ENCODE assay signal across 8 mouse cellular contexts in genomic region chr6:82774321-82774764, GRCm38 (mm10). TPM values are rescaled to one million over a fixed set of nuclear protein-coding genes. Genes with fewer than 3 reads are reported as not detected.
DNase-seq lines count a peak whose midpoint lies in the region; ATAC-seq and TF ChIP-seq lines count a peak whose summit lies in the region.

Gene Hk2, minus strand, starts transcription at chr6:82774454.

- TF ChIP-seq CTCF in kidney, adult 2 months (conservative IDR thresholded peaks at IDR 0.05; ENCODE audit: insufficient read depth, insufficient read length, low read depth, low read length): no peak
- no peak for TF ChIP-seq CTCF in small intestine, adult 2 months (IDR thresholded peaks at IDR 0.05; ENCODE audit: extremely low read depth, insufficient read length, insufficient replicate concordance, low read depth, low read length)

- no peaks in the 10 kb centered on the region for H3K9me3 ChIP-seq in embryonic facial prominence, embryonic 13.5 days
- no peaks in the 10 kb centered on the region for H3K9me3 ChIP-seq in limb, embryonic 11.5 days (ENCODE audit: control insufficient read depth, low read length)
- no peaks in the 10 kb centered on the region for H3K9me3 ChIP-seq in midbrain, embryonic 13.5 days

- H3K36me3 ChIP-seq in embryonic facial prominence, embryonic 13.5 days: no peaks in the 10 kb centered on the region
- H3K36me3 ChIP-seq in kidney, adult 2 months (ENCODE audit: control insufficient read depth, insufficient read depth, low read length): no peaks in the 10 kb centered on the region
- no peaks in the 10 kb centered on the region for H3K36me3 ChIP-seq in limb, embryonic 11.5 days (ENCODE audit: control insufficient read depth, insufficient read depth, low read length)
- no peaks in the 10 kb centered on the region for H3K36me3 ChIP-seq in midbrain, embryonic 13.5 days
- no peaks in the 10 kb centered on the region for H3K36me3 ChIP-seq in small intestine, adult 2 months (ENCODE audit: control insufficient read depth, insufficient read depth, low read length)

- under 1% methylated on average over 39 of the region's 39 CpGs for WGBS in embryonic facial prominence, embryonic 13.5 days
- under 1% methylated on average over 39 of the region's 39 CpGs for WGBS in kidney, adult 2 months
- WGBS in limb, embryonic 11.5 days: under 1% methylated on average over 39 of the region's 39 CpGs
- under 1% methylated on average over 39 of the region's 39 CpGs for WGBS in midbrain, embryonic 13.5 days
- under 1% methylated on average over 39 of the region's 39 CpGs for WGBS in small intestine, adult 2 months

- H3K27ac ChIP-seq in embryonic facial prominence, embryonic 13.5 days: peak within 1 kb of the TSS; percentile 71
- H3K27ac ChIP-seq in kidney, adult 2 months (ENCODE audit: insufficient read depth, low read depth, low read length): no peak within 1 kb of the TSS
- peak within 1 kb of the TSS; percentile 52; the same call in 1 of the 2 replicates for H3K27ac ChIP-seq in limb, embryonic 11.5 days (replicated peaks; ENCODE audit: low read depth, low read length)
- H3K27ac ChIP-seq in midbrain, embryonic 13.5 days: peak within 1 kb of the TSS; percentile 6; the same call in 1 of the 2 replicates
- H3K27ac ChIP-seq in small intestine, adult 2 months (ENCODE audit: insufficient read depth, low read depth, low read length): peak within 1 kb of the TSS; percentile 61

- peak within 1 kb of the TSS; percentile 66 for H3K4me3 ChIP-seq in embryonic facial prominence, embryonic 13.5 days
- peak within 1 kb of the TSS; percentile 27 for H3K4me3 ChIP-seq in kidney, adult 2 months (ENCODE audit: insufficient read depth, low read depth, low read length)
- peak within 1 kb of the TSS; percentile 68 for H3K4me3 ChIP-seq in limb, embryonic 11.5 days (ENCODE audit: low read depth, low read length)
- H3K4me3 ChIP-seq in midbrain, embryonic 13.5 days (replicated peaks): peak within 1 kb of the TSS; percentile 49
- H3K4me3 ChIP-seq in small intestine, adult 2 months (ENCODE audit: low read depth, low read length): peak within 1 kb of the TSS; percentile 86

- ATAC-seq in embryonic facial prominence, embryonic 13.5 days (ENCODE audit: insufficient number of reproducible peaks, insufficient read depth, low FRiP score, low TSS enrichment, low read depth): peak; percentile 93
- ATAC-seq in limb, embryonic 11.5 days (ENCODE audit: insufficient number of reproducible peaks, low FRiP score, low TSS enrichment, low read depth): peak; percentile 96
- ATAC-seq in midbrain, embryonic 13.5 days: peak; percentile 97

- H3K4me2 ChIP-seq in embryonic facial prominence, embryonic 13.5 days: peak within 1 kb of the TSS; percentile 91
- H3K4me2 ChIP-seq in limb, embryonic 11.5 days (ENCODE audit: low read depth, severe bottlenecking): peak within 1 kb of the TSS; percentile 95
- H3K4me2 ChIP-seq in midbrain, embryonic 13.5 days (replicated peaks): peak within 1 kb of the TSS; percentile 99

- H3K4me1 ChIP-seq in embryonic facial prominence, embryonic 13.5 days: peaks cover 22% of the 10 kb centered on the region
- H3K4me1 ChIP-seq in kidney, adult 2 months (ENCODE audit: control insufficient read depth, insufficient read depth, low read length): 0 out of 2 replicates have a peak, but pooled peaks cover 6% of the 10 kb centered on the region
- 0 out of 2 replicates have a peak, but pooled peaks cover 2% of the 10 kb centered on the region for H3K4me1 ChIP-seq in limb, embryonic 11.5 days (ENCODE audit: control insufficient read depth, insufficient read depth, low read length)
- H3K4me1 ChIP-seq in midbrain, embryonic 13.5 days (replicated peaks): peaks cover 25% of the 10 kb centered on the region
- peaks cover 14% of the 10 kb centered on the region for H3K4me1 ChIP-seq in small intestine, adult 2 months (ENCODE audit: control insufficient read depth, insufficient read depth, insufficient read length, low read length)

- 0 out of 2 replicates have a peak, but pooled peaks cover 8% of the 10 kb centered on the region for H3K27me3 ChIP-seq in embryonic facial prominence, embryonic 13.5 days
- H3K27me3 ChIP-seq in kidney, adult 2 months (replicated peaks; ENCODE audit: control insufficient read depth, insufficient read depth, low read length): 0 out of 2 replicates have a peak, but pooled peaks cover 2% of the 10 kb centered on the region
- H3K27me3 ChIP-seq in limb, embryonic 11.5 days (ENCODE audit: control insufficient read depth, insufficient read depth, low read length): no peaks in the 10 kb centered on the region
- H3K27me3 ChIP-seq in midbrain, embryonic 13.5 days: peaks cover 15% of the 10 kb centered on the region
- no peaks in the 10 kb centered on the region for H3K27me3 ChIP-seq in small intestine, adult 2 months (ENCODE audit: control insufficient read depth, insufficient read depth, low read length)

- peak; percentile 97 for DNase-seq in 3134 (ENCODE audit: extremely low read depth, insufficient read length, low spot score)
- peak; percentile 90 for DNase-seq in adrenal gland, postnatal 25 days
- DNase-seq in heart, adult 18-20 months: peak; percentile 89 to 94
- DNase-seq in kidney, adult 2 months: peak; percentile 80
- DNase-seq in limb, embryonic 11.5 days (ENCODE audit: low spot score): peak; percentile 90

- peak within 1 kb of the TSS; percentile 75 for H3K9ac ChIP-seq in embryonic facial prominence, embryonic 13.5 days
- peak within 1 kb of the TSS; percentile 70 for H3K9ac ChIP-seq in limb, embryonic 11.5 days (ENCODE audit: low read length)
- peak within 1 kb of the TSS; percentile 68 for H3K9ac ChIP-seq in midbrain, embryonic 13.5 days (replicated peaks)

- no peak for TF ChIP-seq POLR2A in kidney, adult 2 months (IDR thresholded peaks at IDR 0.05; ENCODE audit: low read depth, low read length)
- peak; percentile 89 for TF ChIP-seq POLR2A in small intestine, adult 2 months (IDR thresholded peaks at IDR 0.05; ENCODE audit: low read depth, low read length)

RNA-seq across cellular contexts. Expression of gene Hk2, which starts in this region (rescaled TPM):
- 87.9 and 110 TPM in 2 replicates for total RNA-seq in adrenal gland, postnatal 25 days (2021)
- 20.5 and 21.8 TPM in 2 replicates for polyA plus RNA-seq in embryonic facial prominence, embryonic 13.5 days (2015; fragmentation: Nextera tagmentation; extraction: Ambion mirVana)
- total RNA-seq in heart, adult 18-20 months (2021): 100 to 1,000 TPM; 338 to 357 TPM
- 2.6 and 6.1 TPM in 2 replicates for polyA plus RNA-seq in kidney, adult 2 months (2012; rRNA removed)
- 19.5 and 20.1 TPM in 2 replicates for polyA plus RNA-seq in limb, embryonic 11.5 days (2014; fragmentation: Nextera tagmentation; extraction: Ambion mirVana)
- 6.1 and 6.6 TPM in 2 replicates for polyA plus RNA-seq in midbrain, embryonic 13.5 days (2015; fragmentation: Nextera tagmentation; extraction: Ambion mirVana)
- 2.2 and 6.1 TPM in 2 replicates for polyA plus RNA-seq in small intestine, adult 2 months (2012; rRNA removed)

Comparison
In these comparisons a context has a peak if more than half of its experiments do, and no peak if none do; other contexts are left out.
1. H3K4me3 ChIP-seq: peak in every context shown above with its lines; median percentile 86 in small intestine, adult 2 months; 68 in limb, embryonic 11.5 days; 66 in embryonic facial prominence, embryonic 13.5 days; 49 in midbrain, embryonic 13.5 days; 27 in kidney, adult 2 months.